18 mouse cellular contexts compared by ENCODE assay signal in the genomic region with DNA sequence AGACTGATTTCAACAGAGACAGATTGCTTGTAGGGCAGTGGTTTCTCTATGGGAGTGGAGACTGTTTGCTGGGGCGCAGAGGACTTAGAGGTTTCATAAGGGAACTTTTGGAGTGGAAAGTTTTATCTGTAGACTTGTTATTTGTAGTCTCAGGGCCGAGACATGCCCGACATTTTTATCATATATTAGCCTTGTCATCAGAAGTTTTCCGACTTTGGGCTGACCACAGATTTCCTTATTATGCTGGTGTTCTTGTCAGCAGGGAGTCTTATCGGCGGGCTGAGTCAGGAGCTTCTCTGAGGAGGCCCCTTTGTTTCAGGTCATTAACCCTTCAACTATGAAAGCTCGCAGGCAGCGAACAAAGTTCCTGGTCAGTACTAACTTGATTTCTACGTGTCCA. TPM values are rescaled to one million over a fixed set of nuclear protein-coding genes. Genes with fewer than 3 reads are reported as not detected.
DNase-seq lines count a peak whose midpoint lies in the region; ATAC-seq and TF ChIP-seq lines count a peak whose summit lies in the region.
"Had no signal": no experiment of that assay in that cellular context is flagged by ENCODE, and none has a peak within 500 bp of the region (broad histone marks: within the 10 kb centered on the region; RNA-seq: fewer than 3 reads in every experiment).

No protein-coding gene starts in this region.

- H3K4me1 ChIP-seq in lung, postnatal 0 days (ENCODE audit: insufficient read depth, low read depth, low read length) = no peaks in the 10 kb centered on the region
- H3K4me1 ChIP-seq in liver, postnatal 0 days (ENCODE audit: insufficient read depth) = peaks cover 8% of the 10 kb centered on the region; the same call in 1 of the 2 replicates
- no peaks in the 10 kb centered on the region for H3K4me1 ChIP-seq in stomach, postnatal 0 days (replicated peaks; ENCODE audit: control insufficient read depth, insufficient read depth)
- H3K4me1 ChIP-seq: forebrain, embryonic 15.5 days; limb, embryonic 10.5 days; midbrain, embryonic 13.5 days had no signal

- H3K4me2 ChIP-seq in lung, postnatal 0 days (replicated peaks; ENCODE audit: low read depth, low read length) = no peak overlapping the region
- no peak overlapping the region for H3K4me2 ChIP-seq in liver, postnatal 0 days (ENCODE audit: low read depth, low read length)
- H3K4me2 ChIP-seq in stomach, postnatal 0 days (replicated peaks; ENCODE audit: low read depth) = no peak overlapping the region
- H3K4me2 ChIP-seq: forebrain, embryonic 15.5 days; heart, embryonic 15.5 days; hindbrain, embryonic 14.5 days; lung, embryonic 14.5 days; midbrain, embryonic 13.5 days had no signal

- no peak for TF ChIP-seq CTCF in lung, postnatal 0 days (IDR thresholded peaks at IDR 0.05)
- no peak for TF ChIP-seq CTCF in liver, postnatal 0 days (IDR thresholded peaks at IDR 0.05; ENCODE audit: low read depth)
- TF ChIP-seq CTCF in stomach, postnatal 0 days (IDR thresholded peaks at IDR 0.05; ENCODE audit: low read depth) = no peak

- H3K27ac ChIP-seq in lung, postnatal 0 days (ENCODE audit: low read length) = 0 out of 2 replicates have a peak overlapping the region, but pooled peaks have one; percentile 0
- 0 out of 2 replicates have a peak overlapping the region, but pooled peaks have one; percentile 18 for H3K27ac ChIP-seq in liver, postnatal 0 days (ENCODE audit: low read depth)
- H3K27ac ChIP-seq in stomach, postnatal 0 days (replicated peaks) = peak overlapping the region; percentile 35; the same call in 1 of the 2 replicates
- H3K27ac ChIP-seq: forebrain, embryonic 15.5 days; heart, embryonic 15.5 days; hindbrain, embryonic 14.5 days; limb, embryonic 10.5 days; midbrain, embryonic 13.5 days had no signal

- H3K36me3 ChIP-seq in lung, postnatal 0 days (ENCODE audit: insufficient read depth, low read length) = no peaks in the 10 kb centered on the region
- H3K36me3 ChIP-seq in liver, postnatal 0 days (replicated peaks; ENCODE audit: insufficient read depth, low read length) = no peaks in the 10 kb centered on the region
- no peaks in the 10 kb centered on the region for H3K36me3 ChIP-seq in stomach, postnatal 0 days (ENCODE audit: control insufficient read depth, insufficient read depth, low read length)
- H3K36me3 ChIP-seq: forebrain, embryonic 15.5 days; heart, embryonic 15.5 days; limb, embryonic 10.5 days; midbrain, embryonic 13.5 days had no signal

- H3K4me3 ChIP-seq in lung, postnatal 0 days (ENCODE audit: low read depth, low read length) = no peak overlapping the region
- no peak overlapping the region for H3K4me3 ChIP-seq in liver, postnatal 0 days (ENCODE audit: low read depth, low read length)
- no peak overlapping the region for H3K4me3 ChIP-seq in stomach, postnatal 0 days (ENCODE audit: low read depth, low read length)
- H3K4me3 ChIP-seq: forebrain, embryonic 15.5 days; heart, embryonic 15.5 days; limb, embryonic 10.5 days; midbrain, embryonic 13.5 days had no signal

- WGBS in lung, postnatal 0 days = 84% methylated on average over 9 of the region's 9 CpGs
- 39% methylated on average over 9 of the region's 9 CpGs for WGBS in liver, postnatal 0 days (ENCODE audit: insufficient replicate concordance)
- 82% methylated on average over 9 of the region's 9 CpGs for WGBS in stomach, postnatal 0 days

- DNase-seq in lung, postnatal 0 days (ENCODE audit: low spot score) = no peak
- DNase-seq in lung, postnatal 10 days = no peak
- peak; percentile 34 for DNase-seq in induced T-regulatory cell, adult 2 months (ENCODE audit: low read depth)
- no peak for DNase-seq in liver, postnatal 0 days
- no peak for DNase-seq in stomach, postnatal 0 days (ENCODE audit: low spot score)
- no peak for DNase-seq in adrenal gland, adult (ENCODE audit: inconsistent age in 2 of 2, low spot score in 1 of 2)
- DNase-seq in layer of hippocampus, adult 18-20 months (ENCODE audit: low spot score in 2 of 2) = no peak
- no peak for DNase-seq in lung, postnatal 36 days
- DNase-seq: cerebellum, adult 8-10 months; gastrocnemius, postnatal 36 days; thymus, adult 2 months had no signal

- no peak for TF ChIP-seq EP300 in lung, postnatal 0 days (IDR thresholded peaks at IDR 0.05)
- TF ChIP-seq EP300 in liver, postnatal 0 days (IDR thresholded peaks at IDR 0.05; ENCODE audit: low read depth) = no peak
- TF ChIP-seq EP300 in stomach, postnatal 0 days (optimal IDR thresholded peaks at IDR 0.05) = no peak

- H3K27me3 ChIP-seq in lung, postnatal 0 days (replicated peaks; ENCODE audit: insufficient read depth, low read length) = no peaks in the 10 kb centered on the region
- no peaks in the 10 kb centered on the region for H3K27me3 ChIP-seq in liver, postnatal 0 days (ENCODE audit: insufficient read depth, low read length)
- no peaks in the 10 kb centered on the region for H3K27me3 ChIP-seq in stomach, postnatal 0 days (ENCODE audit: control insufficient read depth, insufficient read depth, low read length)
- H3K27me3 ChIP-seq: forebrain, embryonic 15.5 days; heart, embryonic 15.5 days; midbrain, embryonic 13.5 days had no signal

- ATAC-seq in lung, postnatal 0 days = no peak
- peak; percentile 31; the same call in 1 of the 2 replicates for ATAC-seq in liver, postnatal 0 days
- 0 out of 2 replicates have a peak, but pooled peaks have one; percentile 33 for ATAC-seq in stomach, postnatal 0 days (ENCODE audit: low FRiP score, low TSS enrichment)
- ATAC-seq: forebrain, embryonic 15.5 days; midbrain, embryonic 13.5 days had no signal

- no peak overlapping the region for H3K9ac ChIP-seq in lung, postnatal 0 days (replicated peaks; ENCODE audit: low read depth)
- H3K9ac ChIP-seq in liver, postnatal 0 days (replicated peaks) = no peak overlapping the region
- H3K9ac ChIP-seq in stomach, postnatal 0 days (ENCODE audit: low read length) = no peak overlapping the region
- H3K9ac ChIP-seq: forebrain, embryonic 15.5 days; heart, embryonic 15.5 days; hindbrain, embryonic 14.5 days; lung, embryonic 14.5 days; midbrain, embryonic 13.5 days had no signal

- no peaks in the 10 kb centered on the region for H3K9me3 ChIP-seq in lung, postnatal 0 days (ENCODE audit: low read length)
- no peaks in the 10 kb centered on the region for H3K9me3 ChIP-seq in liver, postnatal 0 days (ENCODE audit: low read length)
- H3K9me3 ChIP-seq in stomach, postnatal 0 days (ENCODE audit: control insufficient read depth, low read length) = no peaks in the 10 kb centered on the region
- H3K9me3 ChIP-seq: forebrain, embryonic 15.5 days; heart, embryonic 15.5 days; limb, embryonic 10.5 days; midbrain, embryonic 13.5 days had no signal

RNA-seq across cellular contexts. Expression of gene Plac8, which starts 35.8 kb away (rescaled TPM):
- 51.2 and 59.3 TPM in 2 replicates for polyA plus RNA-seq in lung, postnatal 0 days (2015; fragmentation: Nextera tagmentation; extraction: Ambion mirVana)
- 104 and 109 TPM in 2 replicates for polyA plus RNA-seq in liver, postnatal 0 days (2015; fragmentation: Nextera tagmentation; extraction: Ambion mirVana)
- polyA plus RNA-seq in stomach, postnatal 0 days (2015; fragmentation: Nextera tagmentation; extraction: Ambion mirVana) = 379 and 398 TPM in 2 replicates
- total RNA-seq in layer of hippocampus, adult 18-20 months (2021) = not detected
- total RNA-seq: gastrocnemius, postnatal 36 days; layer of hippocampus, postnatal 14 days had no signal
- polyA plus RNA-seq: midbrain, embryonic 13.5 days had no signal
